Mouse (Mus musculus) MEL (cell line): ENCODE results near the gene Gm49340.

Experiments used
- CTCF ChIP-seq, 3 experiments: IDR thresholded peaks in 2 of 3; conservative IDR thresholded peaks in 1 of 3; 2 replicates each; pipeline ENCODE4 v1.5.1; 2011 to 2012; ENCODE audit warnings: low read length in 3 of 3, low read depth in 2 of 3, mild to moderate bottlenecking in 2 of 3, improper control_type of control experiment in 1 of 3, inconsistent platforms in 1 of 3, mixed read lengths in 1 of 3, moderate library complexity in 1 of 3; ENCODE audit not compliant: control insufficient read depth in 1 of 3, insufficient read depth in 1 of 3, poor library complexity in 1 of 3, severe bottlenecking in 1 of 3
- EP300 ChIP-seq, 2 experiments: IDR thresholded peaks; 2 replicates each; pipeline ENCODE4 v1.6.1; 2011; ENCODE audit warnings: improper control_type of control experiment in 2 of 2, low read length in 2 of 2, low read depth in 1 of 2, mild to moderate bottlenecking in 1 of 2
- GABPA ChIP-seq: IDR thresholded peaks from 2 replicates; pipeline ENCODE4 v1.6.1; 2012; ENCODE audit warnings: low read depth, mild to moderate bottlenecking, inconsistent platforms, low read length, improper control_type of control experiment, moderate library complexity
- GATA1 ChIP-seq: IDR thresholded peaks from 2 replicates; pipeline ENCODE4 v1.6.1; 2011; ENCODE audit warnings: low read depth, low read length, improper control_type of control experiment
- MAZ ChIP-seq: IDR thresholded peaks from 2 replicates; pipeline ENCODE4 v1.6.1; 2012; ENCODE audit warnings: low read depth, mild to moderate bottlenecking, inconsistent platforms, low read length, improper control_type of control experiment
- NRF1 ChIP-seq: IDR thresholded peaks from 2 replicates; pipeline ENCODE4 v1.6.1; 2014; ENCODE audit warnings: low read depth, mild to moderate bottlenecking, inconsistent platforms, low read length, improper control_type of control experiment, moderate library complexity; ENCODE audit not compliant: poor library complexity, insufficient read depth, severe bottlenecking
- POLR2A ChIP-seq, 2 experiments: IDR thresholded peaks; 2 replicates each; pipeline ENCODE4 v1.6.1; 2011 to 2012; ENCODE audit warnings: low read length in 2 of 2, mild to moderate bottlenecking in 2 of 2, control low read depth in 1 of 2, improper control_type of control experiment in 1 of 2, low read depth in 1 of 2, moderate library complexity in 1 of 2; ENCODE audit not compliant: control insufficient read depth in 1 of 2, insufficient read depth in 1 of 2, poor library complexity in 1 of 2

GRCm38 (mm10) chr11:73399514-73399913 lies 70.0 kb downstream of the Gm49340 start, which contains the start of gene Olfr1:
- no peak for TF ChIP-seq NRF1
- TF ChIP-seq CTCF (IDR thresholded peaks at IDR 0.05 in 2 of 3, conservative IDR thresholded peaks at IDR 0.05 in 1 of 3; ENCODE audit: control insufficient read depth in 1 of 3, insufficient read depth in 1 of 3, low read depth in 2 of 3, low read length in 3 of 3, poor library complexity in 1 of 3, severe bottlenecking in 1 of 3), result no peak
- TF ChIP-seq GABPA, result no peak
- no peak for TF ChIP-seq POLR2A (IDR thresholded peaks at IDR 0.05; ENCODE audit: control insufficient read depth in 1 of 2, insufficient read depth in 1 of 2, low read depth in 1 of 2, low read length in 2 of 2, poor library complexity in 1 of 2)
- TF ChIP-seq EP300 (IDR thresholded peaks at IDR 0.05; ENCODE audit: low read depth in 1 of 2, low read length in 2 of 2), result no peak
- TF ChIP-seq GATA1, result no peak
- TF ChIP-seq MAZ, result no peak
